8 mouse cellular contexts compared by ENCODE assay signal in genomic region chr10:8519014-8519491, GRCm38 (mm10). TPM values are rescaled to one million over a fixed set of nuclear protein-coding genes. Genes with fewer than 3 reads are reported as not detected.
DNase-seq lines count a peak whose midpoint lies in the region; ATAC-seq and TF ChIP-seq lines count a peak whose summit lies in the region.

No protein-coding gene starts in this region.

- H3K4me1 ChIP-seq in heart, embryonic 11.5 days (ENCODE audit: control insufficient read depth, insufficient read depth, low read length): no peaks in the 10 kb centered on the region
- H3K4me1 ChIP-seq in embryonic facial prominence, embryonic 13.5 days: peaks cover 27% of the 10 kb centered on the region
- H3K4me1 ChIP-seq in megakaryocyte, embryonic 14.5 days: peaks cover 23% of the 10 kb centered on the region
- no peaks in the 10 kb centered on the region for H3K4me1 ChIP-seq in stomach, postnatal 0 days (replicated peaks; ENCODE audit: control insufficient read depth, insufficient read depth)

- peak; percentile 69 for TF ChIP-seq CTCF in stomach, postnatal 0 days (IDR thresholded peaks at IDR 0.05; ENCODE audit: low read depth)

- intact Hi-C loops in heart, postnatal 10 days (cut with DNase I): loop anchor here (2.0 to 5.0 kb wide), 2 partner anchors 196 to 277 kb away; no protein-coding TSS in a partner anchor
- intact Hi-C loops in left cerebral cortex, postnatal 10 days (cut with DNase I): loop anchor here (5.0 to 10.0 kb wide), 3 partner anchors 197 to 634 kb away; no protein-coding TSS in a partner anchor

- H3K27me3 ChIP-seq in heart, embryonic 11.5 days (ENCODE audit: control insufficient read depth, insufficient read depth, low read length): peaks cover 17% of the 10 kb centered on the region
- peaks cover 7% of the 10 kb centered on the region; the same call in 1 of the 2 replicates for H3K27me3 ChIP-seq in embryonic facial prominence, embryonic 13.5 days
- peaks cover 61% of the 10 kb centered on the region for H3K27me3 ChIP-seq in megakaryocyte, embryonic 14.5 days (replicated peaks)
- H3K27me3 ChIP-seq in stomach, postnatal 0 days (ENCODE audit: control insufficient read depth, insufficient read depth, low read length): no peaks in the 10 kb centered on the region

- WGBS in heart, embryonic 11.5 days (ENCODE audit: insufficient replicate concordance): under 1% methylated on average over 18 of the region's 18 CpGs
- WGBS in embryonic facial prominence, embryonic 13.5 days: 2% methylated on average over 18 of the region's 18 CpGs
- WGBS in stomach, postnatal 0 days: under 1% methylated on average over 18 of the region's 18 CpGs

- H3K9me3 ChIP-seq in heart, embryonic 11.5 days (replicated peaks; ENCODE audit: control insufficient read depth, low read length): peaks cover 3% of the 10 kb centered on the region; the same call in 1 of the 2 replicates
- H3K9me3 ChIP-seq in embryonic facial prominence, embryonic 13.5 days: no peaks in the 10 kb centered on the region
- H3K9me3 ChIP-seq in megakaryocyte, embryonic 14.5 days: peaks cover 8% of the 10 kb centered on the region
- no peaks in the 10 kb centered on the region for H3K9me3 ChIP-seq in stomach, postnatal 0 days (ENCODE audit: control insufficient read depth, low read length)

- DNase-seq in heart, postnatal 10 days: no peak
- peak; percentile 76 for DNase-seq in CD4-positive, CD25-positive, alpha-beta regulatory T cell, adult 2 months (ENCODE audit: low read depth, low spot score)
- DNase-seq in induced T-regulatory cell, adult 2 months (ENCODE audit: low read depth): peak; percentile 75
- DNase-seq in stomach, postnatal 0 days (ENCODE audit: low spot score): no peak
- no peak for DNase-seq in left cerebral cortex, postnatal 10 days (ENCODE audit: extremely low spot score in 1 of 2, low spot score in 2 of 2)

- H3K4me3 ChIP-seq in heart, embryonic 11.5 days (ENCODE audit: low read depth, low read length): peak overlapping the region; percentile 69
- H3K4me3 ChIP-seq in embryonic facial prominence, embryonic 13.5 days: peak overlapping the region; percentile 79
- peak overlapping the region; percentile 92 for H3K4me3 ChIP-seq in megakaryocyte, embryonic 14.5 days (replicated peaks)
- H3K4me3 ChIP-seq in stomach, postnatal 0 days (ENCODE audit: low read depth, low read length): peak overlapping the region; percentile 79

- peak overlapping the region; percentile 71 for H3K9ac ChIP-seq in heart, embryonic 11.5 days (ENCODE audit: low read depth, low read length)
- H3K9ac ChIP-seq in embryonic facial prominence, embryonic 13.5 days: peak overlapping the region; percentile 83
- peak overlapping the region; percentile 76 for H3K9ac ChIP-seq in stomach, postnatal 0 days (ENCODE audit: low read length)

- no peaks in the 10 kb centered on the region for H3K36me3 ChIP-seq in heart, embryonic 11.5 days (ENCODE audit: control insufficient read depth, insufficient read depth, low read length)
- H3K36me3 ChIP-seq in embryonic facial prominence, embryonic 13.5 days: no peaks in the 10 kb centered on the region
- no peaks in the 10 kb centered on the region for H3K36me3 ChIP-seq in megakaryocyte, embryonic 14.5 days (replicated peaks; ENCODE audit: low read length)
- H3K36me3 ChIP-seq in stomach, postnatal 0 days (ENCODE audit: control insufficient read depth, insufficient read depth, low read length): no peaks in the 10 kb centered on the region

- peak overlapping the region; percentile 70 for H3K4me2 ChIP-seq in heart, embryonic 11.5 days
- peak overlapping the region; percentile 93 for H3K4me2 ChIP-seq in embryonic facial prominence, embryonic 13.5 days
- H3K4me2 ChIP-seq in stomach, postnatal 0 days (replicated peaks; ENCODE audit: low read depth): peak overlapping the region; percentile 91

- no peak overlapping the region for H3K27ac ChIP-seq in heart, embryonic 11.5 days (ENCODE audit: low read depth, low read length)
- H3K27ac ChIP-seq in embryonic facial prominence, embryonic 13.5 days: peak overlapping the region; percentile 48
- H3K27ac ChIP-seq in stomach, postnatal 0 days (replicated peaks): peak overlapping the region; percentile 79

- no peak for ATAC-seq in heart, embryonic 11.5 days (replicated peaks; ENCODE audit: insufficient number of reproducible peaks, low FRiP score, low TSS enrichment)
- no peak for ATAC-seq in embryonic facial prominence, embryonic 13.5 days (ENCODE audit: insufficient number of reproducible peaks, insufficient read depth, low FRiP score, low TSS enrichment, low read depth)
- no peak for ATAC-seq in stomach, postnatal 0 days (ENCODE audit: low FRiP score, low TSS enrichment)

- no peak for TF ChIP-seq EP300 in stomach, postnatal 0 days (optimal IDR thresholded peaks at IDR 0.05)

RNA-seq across cellular contexts. Expression of gene Ust, which starts 0.4 kb away (rescaled TPM):
- 2.5 and 2.9 TPM in 2 replicates for polyA plus RNA-seq in heart, embryonic 11.5 days (2014; fragmentation: Nextera tagmentation; extraction: Ambion mirVana)
- 1 to 10 TPM; 2.4 to 2.8 TPM for total RNA-seq in heart, postnatal 10 days (2021)
- 7.9 and 8.5 TPM in 2 replicates for polyA plus RNA-seq in embryonic facial prominence, embryonic 13.5 days (2015; fragmentation: Nextera tagmentation; extraction: Ambion mirVana)
- not detected in 2 replicates for polyA plus RNA-seq in megakaryocyte, embryonic 14.5 days (2012; ENCODE audit: insufficient read depth, low replicate concordance)
- polyA plus RNA-seq in stomach, postnatal 0 days (2015; fragmentation: Nextera tagmentation; extraction: Ambion mirVana): 2.2 and 2.4 TPM in 2 replicates
- total RNA-seq in left cerebral cortex, postnatal 10 days (2021): 10 to 100 TPM; 30.3 to 32.6 TPM

Comparison
In these comparisons a context has a peak if more than half of its experiments do, and no peak if none do; other contexts are left out.
1. DNase-seq: peak in CD4-positive, CD25-positive, alpha-beta regulatory T cell, adult 2 months (single experiment) and induced T-regulatory cell, adult 2 months (single experiment); none in heart, postnatal 10 days (0 of 2), stomach, postnatal 0 days (single experiment) and left cerebral cortex, postnatal 10 days (0 of 2).
2. Peak in every context shown above with its lines, with median percentiles within 50 percentile points of each other: H3K4me2 ChIP-seq, H3K4me3 ChIP-seq and H3K9ac ChIP-seq.